Mouse (Mus musculus): Measurements from ENCODE around the gene Atp8b5. TPM values are rescaled to one million over a fixed set of nuclear protein-coding genes. Genes with fewer than 3 reads are reported as not detected.

The Atp8b5 gene
- polyA plus RNA-seq, 1 experiment, result not detected

- no peak overlapping the region for H3K4me3 ChIP-seq (replicated peaks)
- H3K36me3 ChIP-seq (ENCODE audit: control insufficient read depth), result no peaks in the 10 kb centered on the region
- H3K27me3 ChIP-seq (ENCODE audit: control insufficient read depth), result no peaks in the 10 kb centered on the region
- no peaks in the 10 kb centered on the region for H3K4me1 ChIP-seq (ENCODE audit: control insufficient read depth)
- H3K9me3 ChIP-seq (ENCODE audit: control insufficient read depth, low read length), result peaks cover 2% of the 10 kb centered on the region; the same call in 1 of the 2 replicates
- no peak for TF ChIP-seq TAL1 (IDR thresholded peaks at IDR 0.05; ENCODE audit: low read length)
- no peak for TF ChIP-seq GATA1 (IDR thresholded peaks at IDR 0.05; ENCODE audit: low read length)
These were observed 74.4 kb downstream of the Atp8b5 start for GRCm38 (mm10) chr4:43341276-43341891.

GRCm38 (mm10) chr4:43342443-43342842 is 75.5 kb downstream of the Atp8b5 start:
- Histone ChIP-seq H3K36me3 (ENCODE audit: control insufficient read depth) (no peaks in the 10 kb centered on the region), H3K9me3 (ENCODE audit: control insufficient read depth, low read length) (no peaks in the 10 kb centered on the region), H3K27me3 (ENCODE audit: control insufficient read depth) (no peaks in the 10 kb centered on the region), H3K4me1 (ENCODE audit: control insufficient read depth) (no peaks in the 10 kb centered on the region), H3K4me3 (replicated peaks) (no peak overlapping the region)
- TF ChIP-seq TAL1 (IDR thresholded peaks at IDR 0.05; ENCODE audit: low read length), result no peak
- no peak for TF ChIP-seq GATA1 (IDR thresholded peaks at IDR 0.05; ENCODE audit: low read length)

- Histone ChIP-seq H3K27me3 (ENCODE audit: control insufficient read depth) (no peaks in the 10 kb centered on the region), H3K36me3 (ENCODE audit: control insufficient read depth) (no peaks in the 10 kb centered on the region), H3K9me3 (ENCODE audit: control insufficient read depth, low read length) (no peaks in the 10 kb centered on the region), H3K4me3 (replicated peaks) (no peak overlapping the region), H3K4me1 (ENCODE audit: control insufficient read depth) (no peaks in the 10 kb centered on the region)
- TF ChIP-seq TAL1 (IDR thresholded peaks at IDR 0.05; ENCODE audit: low read length) (no peak), GATA1 (IDR thresholded peaks at IDR 0.05; ENCODE audit: low read length) (no peak)
These were observed 78.0 kb downstream of the Atp8b5 start for GRCm38 (mm10) chr4:43344932-43345331.

- TF ChIP-seq GATA1 (IDR thresholded peaks at IDR 0.05; ENCODE audit: low read length), result no peak
- no peak for TF ChIP-seq TAL1 (IDR thresholded peaks at IDR 0.05; ENCODE audit: low read length)
- Histone ChIP-seq H3K27me3 (ENCODE audit: control insufficient read depth) (no peaks in the 10 kb centered on the region), H3K4me1 (ENCODE audit: control insufficient read depth) (no peaks in the 10 kb centered on the region), H3K9me3 (ENCODE audit: control insufficient read depth, low read length) (no peaks in the 10 kb centered on the region), H3K36me3 (ENCODE audit: control insufficient read depth) (no peaks in the 10 kb centered on the region), H3K4me3 (replicated peaks) (no peak overlapping the region)
These were observed 82.2 kb downstream of the Atp8b5 start for GRCm38 (mm10) chr4:43349206-43349605.

- no peaks in the 10 kb centered on the region for H3K27me3 ChIP-seq (ENCODE audit: control insufficient read depth)
These were observed 83.1 kb downstream of the Atp8b5 start for GRCm38 (mm10) chr4:43350038-43350560.

GRCm38 (mm10) chr4:43353662-43354061 is 86.7 kb downstream of the Atp8b5 start:
- Histone ChIP-seq H3K4me3 (replicated peaks) (no peak overlapping the region), H3K9me3 (ENCODE audit: control insufficient read depth, low read length) (no peaks in the 10 kb centered on the region), H3K27me3 (ENCODE audit: control insufficient read depth) (no peaks in the 10 kb centered on the region), H3K4me1 (ENCODE audit: control insufficient read depth) (no peaks in the 10 kb centered on the region), H3K36me3 (ENCODE audit: control insufficient read depth) (no peaks in the 10 kb centered on the region)
- TF ChIP-seq GATA1 (IDR thresholded peaks at IDR 0.05; ENCODE audit: low read length) (no peak), TAL1 (IDR thresholded peaks at IDR 0.05; ENCODE audit: low read length) (no peak)

More at GRCm38 (mm10) chr4:43350038-43350560, 83.1 kb downstream of the Atp8b5 start:
- H3K4me1 ChIP-seq (ENCODE audit: control insufficient read depth), result no peaks in the 10 kb centered on the region
- no peak overlapping the region for H3K4me3 ChIP-seq (replicated peaks)
- H3K36me3 ChIP-seq (ENCODE audit: control insufficient read depth), result no peaks in the 10 kb centered on the region
- TF ChIP-seq GATA1 (IDR thresholded peaks at IDR 0.05; ENCODE audit: low read length) (no peak), TAL1 (IDR thresholded peaks at IDR 0.05; ENCODE audit: low read length) (no peak)
- H3K9me3 ChIP-seq (ENCODE audit: control insufficient read depth, low read length), result no peaks in the 10 kb centered on the region

GRCm38 (mm10) chr4:43364914-43365560 is 98.1 kb downstream of the Atp8b5 start:
- Histone ChIP-seq H3K9me3 (ENCODE audit: control insufficient read depth, low read length) (no peaks in the 10 kb centered on the region), H3K27me3 (ENCODE audit: control insufficient read depth) (no peaks in the 10 kb centered on the region), H3K36me3 (ENCODE audit: control insufficient read depth) (no peaks in the 10 kb centered on the region), H3K4me3 (replicated peaks) (no peak overlapping the region), H3K4me1 (ENCODE audit: control insufficient read depth) (no peaks in the 10 kb centered on the region)
- TF ChIP-seq TAL1 (IDR thresholded peaks at IDR 0.05; ENCODE audit: low read length) (no peak), GATA1 (IDR thresholded peaks at IDR 0.05; ENCODE audit: low read length) (no peak)

- Histone ChIP-seq H3K9me3 (ENCODE audit: control insufficient read depth, low read length) (no peaks in the 10 kb centered on the region), H3K27me3 (ENCODE audit: control insufficient read depth) (no peaks in the 10 kb centered on the region), H3K36me3 (ENCODE audit: control insufficient read depth) (no peaks in the 10 kb centered on the region), H3K4me3 (replicated peaks) (no peak overlapping the region), H3K4me1 (ENCODE audit: control insufficient read depth) (no peaks in the 10 kb centered on the region)
- no peak for TF ChIP-seq TAL1 (IDR thresholded peaks at IDR 0.05; ENCODE audit: low read length)
- no peak for TF ChIP-seq GATA1 (IDR thresholded peaks at IDR 0.05; ENCODE audit: low read length)
These were observed 100.3 kb downstream of the Atp8b5 start for GRCm38 (mm10) chr4:43367295-43367694.

GRCm38 (mm10) chr4:43367787-43368186 is 100.8 kb downstream of the Atp8b5 start:
- TF ChIP-seq TAL1 (IDR thresholded peaks at IDR 0.05; ENCODE audit: low read length), result no peak

More at GRCm38 (mm10) chr4:43367787-43368186, 100.8 kb downstream of the Atp8b5 start:
- Histone ChIP-seq H3K27me3 (ENCODE audit: control insufficient read depth) (no peaks in the 10 kb centered on the region), H3K4me1 (ENCODE audit: control insufficient read depth) (no peaks in the 10 kb centered on the region), H3K9me3 (ENCODE audit: control insufficient read depth, low read length) (no peaks in the 10 kb centered on the region), H3K36me3 (ENCODE audit: control insufficient read depth) (no peaks in the 10 kb centered on the region), H3K4me3 (replicated peaks) (no peak overlapping the region)

All from erythroblast, embryonic 14.5 days (primary cell).